Comparison of ENCODE assay signal across 10 mouse cellular contexts in the genomic region with DNA sequence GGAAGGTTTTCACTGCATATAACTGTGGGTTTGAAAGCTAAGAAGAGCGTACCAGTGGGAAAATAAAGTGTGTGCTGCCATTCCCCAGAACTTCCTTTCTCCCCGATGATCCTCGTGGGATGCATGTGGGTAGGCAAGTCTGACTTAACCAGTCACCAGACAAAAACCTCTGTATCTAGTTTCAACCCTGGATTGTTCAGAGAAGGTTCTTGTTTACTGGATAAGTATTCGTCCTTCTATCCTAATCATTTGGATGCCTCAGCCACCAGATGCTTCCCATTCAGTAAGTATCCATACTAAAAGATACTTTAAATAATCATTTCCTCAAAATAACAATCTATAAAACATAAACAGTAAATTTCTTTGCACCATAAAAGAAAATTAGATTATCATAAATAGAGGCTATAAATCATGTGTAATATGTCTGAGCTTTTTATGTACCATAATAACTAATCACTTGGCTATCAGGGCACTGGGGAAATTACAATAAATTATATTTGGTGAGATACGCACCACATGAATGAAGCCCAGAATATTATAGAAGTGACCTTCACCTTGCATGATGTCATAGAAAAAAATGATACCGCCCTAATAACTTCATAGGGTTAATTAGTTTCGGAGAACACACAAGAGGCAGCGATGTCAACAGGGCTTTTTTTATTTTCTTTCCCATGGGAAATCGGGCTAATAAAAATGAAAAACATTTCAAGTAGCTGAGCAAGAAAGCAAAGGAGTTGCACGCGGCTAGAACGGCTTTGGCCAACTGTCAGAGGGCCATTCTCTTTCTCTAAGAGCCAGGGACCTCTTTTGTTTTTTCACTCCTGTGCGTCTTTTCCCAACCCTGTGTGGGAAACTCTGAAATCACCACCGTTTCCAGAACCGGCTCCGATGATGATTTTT.
A peak's percentile ranks its signal among the peaks of the same experiment; 100 is the strongest.
DNase-seq lines count a peak whose midpoint lies in the region; ATAC-seq and TF ChIP-seq lines count a peak whose summit lies in the region.
"Had no signal": no experiment of that assay in that cellular context is flagged by ENCODE, and none has a peak within 500 bp of the region (broad histone marks: within the 10 kb centered on the region; RNA-seq: fewer than 3 reads in every experiment).

No protein-coding gene starts in this region.

- H3K27ac ChIP-seq in kidney, adult 2 months (ENCODE audit: insufficient read depth, low read depth, low read length), result no peak overlapping the region
- H3K27ac ChIP-seq in embryonic facial prominence, embryonic 14.5 days (replicated peaks; ENCODE audit: low read depth, low read length), result no peak overlapping the region
- no peak overlapping the region for H3K27ac ChIP-seq in hindbrain, postnatal 0 days
- no peak overlapping the region for H3K27ac ChIP-seq in midbrain, embryonic 15.5 days

- H3K9me3 ChIP-seq in embryonic facial prominence, embryonic 14.5 days (ENCODE audit: control insufficient read depth, low read length), result no peaks in the 10 kb centered on the region
- no peaks in the 10 kb centered on the region for H3K9me3 ChIP-seq in hindbrain, postnatal 0 days (ENCODE audit: low read length)
- H3K9me3 ChIP-seq in midbrain, embryonic 15.5 days, result no peaks in the 10 kb centered on the region

- H3K4me2 ChIP-seq in embryonic facial prominence, embryonic 14.5 days (ENCODE audit: low read depth, low read length), result no peak overlapping the region
- H3K4me2 ChIP-seq in hindbrain, postnatal 0 days (ENCODE audit: low read depth, low read length), result peak overlapping the region; percentile 50
- peak overlapping the region; percentile 37 for H3K4me2 ChIP-seq in midbrain, embryonic 15.5 days

- H3K4me1 ChIP-seq in kidney, adult 2 months (ENCODE audit: control insufficient read depth, insufficient read depth, low read length), result no peaks in the 10 kb centered on the region
- H3K4me1 ChIP-seq in embryonic facial prominence, embryonic 14.5 days (ENCODE audit: control insufficient read depth, insufficient read depth, low read length), result no peaks in the 10 kb centered on the region
- no peaks in the 10 kb centered on the region for H3K4me1 ChIP-seq in hindbrain, postnatal 0 days (ENCODE audit: insufficient read depth, low read length)
- peaks cover 6% of the 10 kb centered on the region for H3K4me1 ChIP-seq in midbrain, embryonic 15.5 days

- no peaks in the 10 kb centered on the region for H3K36me3 ChIP-seq in kidney, adult 2 months (ENCODE audit: control insufficient read depth, insufficient read depth, low read length)
- no peaks in the 10 kb centered on the region for H3K36me3 ChIP-seq in embryonic facial prominence, embryonic 14.5 days (ENCODE audit: control insufficient read depth, insufficient read depth, low read length)
- no peaks in the 10 kb centered on the region for H3K36me3 ChIP-seq in hindbrain, postnatal 0 days (ENCODE audit: insufficient read depth, low read length)
- H3K36me3 ChIP-seq in midbrain, embryonic 15.5 days (replicated peaks), result no peaks in the 10 kb centered on the region

- no peak for TF ChIP-seq CTCF in kidney, adult 2 months (conservative IDR thresholded peaks at IDR 0.05; ENCODE audit: insufficient read depth, insufficient read length, low read depth, low read length)
- no peak for TF ChIP-seq CTCF in hindbrain, postnatal 0 days (IDR thresholded peaks at IDR 0.05; ENCODE audit: low read depth)

- H3K27me3 ChIP-seq in kidney, adult 2 months (replicated peaks; ENCODE audit: control insufficient read depth, insufficient read depth, low read length), result no peaks in the 10 kb centered on the region
- H3K27me3 ChIP-seq in embryonic facial prominence, embryonic 14.5 days (replicated peaks; ENCODE audit: control insufficient read depth, insufficient read depth, low read length), result no peaks in the 10 kb centered on the region
- no peaks in the 10 kb centered on the region for H3K27me3 ChIP-seq in hindbrain, postnatal 0 days (ENCODE audit: insufficient read depth, low read length)
- no peaks in the 10 kb centered on the region for H3K27me3 ChIP-seq in midbrain, embryonic 15.5 days (replicated peaks)

- DNase-seq in kidney, adult 2 months, result peak; percentile 8
- DNase-seq in kidney, adult 8-10 months, result no peak
- DNase-seq in embryonic facial prominence, embryonic 14.5 days (ENCODE audit: low spot score), result peak; percentile 22
- DNase-seq in hindbrain, postnatal 0 days (ENCODE audit: low spot score), result peak; percentile 34
- no peak for DNase-seq in urinary bladder, adult 18-20 months (ENCODE audit: low spot score in 2 of 2)
- no peak for DNase-seq in right cerebral cortex, postnatal 25 days
- no peak for DNase-seq in heart, postnatal 10 days
- DNase-seq: layer of hippocampus, adult 9-11 months; lung, postnatal 14 days had no signal

- WGBS in kidney, adult 2 months, result 56% methylated on average over 16 of the region's 16 CpGs
- WGBS in embryonic facial prominence, embryonic 14.5 days, result 41% methylated on average over 16 of the region's 16 CpGs
- 25% methylated on average over 16 of the region's 16 CpGs for whole genome bisulfite sequencing in hindbrain, postnatal 0 days
- WGBS in midbrain, embryonic 15.5 days, result 27% methylated on average over 16 of the region's 16 CpGs

- H3K4me3 ChIP-seq in kidney, adult 2 months (ENCODE audit: insufficient read depth, low read depth, low read length), result no peak overlapping the region
- no peak overlapping the region for H3K4me3 ChIP-seq in embryonic facial prominence, embryonic 14.5 days (ENCODE audit: low read depth, low read length)
- peak overlapping the region; percentile 11 for H3K4me3 ChIP-seq in hindbrain, postnatal 0 days (ENCODE audit: low read length)
- peak overlapping the region; percentile 9; the same call in 1 of the 2 replicates for H3K4me3 ChIP-seq in midbrain, embryonic 15.5 days

- intact Hi-C loops in heart, postnatal 10 days (cut with DNase I), result no loop called here

- ATAC-seq in embryonic facial prominence, embryonic 14.5 days (ENCODE audit: low read depth), result 0 out of 2 replicates have a peak, but pooled peaks have one; percentile 15
- 0 out of 2 replicates have a peak, but pooled peaks have one; percentile 12 for ATAC-seq in hindbrain, postnatal 0 days
- peak; percentile 73; the same call in 1 of the 2 replicates for ATAC-seq in midbrain, embryonic 15.5 days (replicated peaks)

- no peak for TF ChIP-seq POLR2A in kidney, adult 2 months (IDR thresholded peaks at IDR 0.05; ENCODE audit: low read depth, low read length)

- no peak overlapping the region for H3K9ac ChIP-seq in embryonic facial prominence, embryonic 14.5 days (ENCODE audit: low read depth, low read length)
- no peak overlapping the region for H3K9ac ChIP-seq in hindbrain, postnatal 0 days (replicated peaks; ENCODE audit: low read length)
- peak overlapping the region; percentile 13; the same call in 1 of the 2 replicates for H3K9ac ChIP-seq in midbrain, embryonic 15.5 days

Comparison
In these comparisons a context has a peak if more than half of its experiments do, and no peak if none do; other contexts are left out.
1. DNase-seq: peak in kidney, adult 2 months (single experiment), embryonic facial prominence, embryonic 14.5 days (single experiment) and hindbrain, postnatal 0 days (single experiment); none in kidney, adult 8-10 months (0 of 2), urinary bladder, adult 18-20 months (0 of 2), right cerebral cortex, postnatal 25 days (single experiment) and heart, postnatal 10 days (0 of 2).
2. H3K4me3 ChIP-seq: peak in hindbrain, postnatal 0 days (single experiment) and midbrain, embryonic 15.5 days (single experiment); none in kidney, adult 2 months (single experiment) and embryonic facial prominence, embryonic 14.5 days (single experiment).
3. ATAC-seq: peak in every context shown above with its lines; median percentile 73 in midbrain, embryonic 15.5 days; 15 in embryonic facial prominence, embryonic 14.5 days; 12 in hindbrain, postnatal 0 days.